Mouse (Mus musculus) E14TG2a.4 (cell line): ENCODE data around the gene Mettl7a1.
A peak's percentile ranks its signal among the peaks of the same experiment; 100 is the strongest.
"Not testable (repeated sequence)": the region's sequence is repeated elsewhere in the genome, so short reads cannot be mapped to it uniquely, and the experiment has no call there.

Source experiments
- H3K27me3 ChIP-seq: 2 replicates; pipeline ENCODE4 v1.6.1; 2014; ENCODE audit warnings: low read length, control low read depth; ENCODE audit not compliant: insufficient read depth
- H3K36me3 ChIP-seq: 2 replicates; pipeline ENCODE4 v1.6.1; 2014; ENCODE audit warnings: low read length, control low read depth; ENCODE audit not compliant: insufficient read depth
- H3K4me1 ChIP-seq: replicated peaks from 2 replicates; pipeline ENCODE4 v1.6.1; 2014; ENCODE audit warnings: low read depth, low read length, control low read depth
- H3K4me3 ChIP-seq: replicated peaks from 2 replicates; pipeline ENCODE4 v1.5.1; 2014; ENCODE audit warnings: mild to moderate bottlenecking, low read length
- H3K9me3 ChIP-seq: 2 replicates; pipeline ENCODE4 v1.6.1; 2014; ENCODE audit warnings: low read length, control low read depth
- CTCF ChIP-seq: conservative IDR thresholded peaks from 2 replicates; pipeline ENCODE4 v1.5.1; 2014; ENCODE audit warnings: low read length
- NANOG ChIP-seq: IDR thresholded peaks from 2 replicates; pipeline ENCODE4 v1.6.1; 2014; ENCODE audit warnings: borderline replicate concordance, low read length, mixed read lengths
- POU5F1 ChIP-seq: IDR thresholded peaks from 2 replicates; pipeline ENCODE4 v1.6.1; 2014; ENCODE audit warnings: low read length, borderline replicate concordance

The Mettl7a1 gene

GRCm38 (mm10) chr15:100314448-100315145, 10.7 kb downstream of the Mettl7a1 start:
- H3K27me3 ChIP-seq: no peaks in the 10 kb centered on the region
- H3K9me3 ChIP-seq: no peaks in the 10 kb centered on the region
- no peak overlapping the region for H3K4me3 ChIP-seq
- H3K36me3 ChIP-seq: no peaks in the 10 kb centered on the region
- TF ChIP-seq CTCF: no peak
- no peak for TF ChIP-seq POU5F1
- TF ChIP-seq NANOG: 0 out of 2 replicates have a peak, but pooled peaks have one; percentile 60
- peaks cover 41% of the 10 kb centered on the region for H3K4me1 ChIP-seq

- H3K4me1 ChIP-seq: peaks cover 46% of the 10 kb centered on the region
- H3K4me3 ChIP-seq, H3K9me3 ChIP-seq, H3K36me3 ChIP-seq, H3K27me3 ChIP-seq: not testable (repeated sequence)
These were observed 14.2 kb downstream of the Mettl7a1 start for GRCm38 (mm10) chr15:100318014-100318671.

GRCm38 (mm10) chr15:100319884-100320283, 15.9 kb downstream of the Mettl7a1 start:
- no peaks in the 10 kb centered on the region for H3K27me3 ChIP-seq
- H3K9me3 ChIP-seq: no peaks in the 10 kb centered on the region
- no peak overlapping the region for H3K4me3 ChIP-seq
- no peaks in the 10 kb centered on the region for H3K36me3 ChIP-seq
- no peak for TF ChIP-seq POU5F1
- no peak for TF ChIP-seq NANOG
- TF ChIP-seq CTCF: no peak
- peaks cover 44% of the 10 kb centered on the region for H3K4me1 ChIP-seq

GRCm38 (mm10) chr15:100320295-100320905, 16.5 kb downstream of the Mettl7a1 start:
- Histone ChIP-seq H3K4me1 (peaks cover 43% of the 10 kb centered on the region), H3K9me3 (no peaks in the 10 kb centered on the region), H3K36me3 (no peaks in the 10 kb centered on the region), H3K27me3 (no peaks in the 10 kb centered on the region), H3K4me3 (no peak overlapping the region)
- TF ChIP-seq POU5F1: no peak
- TF ChIP-seq NANOG: no peak
- TF ChIP-seq CTCF: no peak

GRCm38 (mm10) chr15:100321134-100321533, 17.2 kb downstream of the Mettl7a1 start:
- no peak overlapping the region for H3K4me3 ChIP-seq
- H3K4me1 ChIP-seq: peaks cover 44% of the 10 kb centered on the region
- no peaks in the 10 kb centered on the region for H3K9me3 ChIP-seq
- no peaks in the 10 kb centered on the region for H3K36me3 ChIP-seq
- H3K27me3 ChIP-seq: no peaks in the 10 kb centered on the region
- TF ChIP-seq CTCF: peak; percentile 40
- TF ChIP-seq NANOG: no peak
- no peak for TF ChIP-seq POU5F1

- peaks cover 50% of the 10 kb centered on the region for H3K4me1 ChIP-seq
- H3K4me3 ChIP-seq: no peak overlapping the region
- H3K36me3 ChIP-seq: no peaks in the 10 kb centered on the region
- H3K9me3 ChIP-seq: no peaks in the 10 kb centered on the region
- H3K27me3 ChIP-seq: no peaks in the 10 kb centered on the region
- TF ChIP-seq CTCF: no peak
- TF ChIP-seq POU5F1: no peak
- no peak for TF ChIP-seq NANOG
These were observed 20.2 kb downstream of the Mettl7a1 start for GRCm38 (mm10) chr15:100324021-100324591.

GRCm38 (mm10) chr15:100325235-100325634, 21.3 kb downstream of the Mettl7a1 start:
- H3K4me3 ChIP-seq: no peak overlapping the region
- TF ChIP-seq POU5F1: no peak
- no peak for TF ChIP-seq NANOG
- TF ChIP-seq CTCF: no peak
- no peaks in the 10 kb centered on the region for H3K36me3 ChIP-seq
- H3K4me1 ChIP-seq: peaks cover 40% of the 10 kb centered on the region
- H3K27me3 ChIP-seq: no peaks in the 10 kb centered on the region
- no peaks in the 10 kb centered on the region for H3K9me3 ChIP-seq

- H3K27me3 ChIP-seq, H3K4me3 ChIP-seq, H3K9me3 ChIP-seq, H3K36me3 ChIP-seq: not testable (repeated sequence)
- peak; percentile 15; the same call in 1 of the 2 replicates for TF ChIP-seq CTCF
- peaks cover 28% of the 10 kb centered on the region for H3K4me1 ChIP-seq
These were observed 24.1 kb downstream of the Mettl7a1 start for GRCm38 (mm10) chr15:100328089-100328488.

GRCm38 (mm10) chr15:100329336-100329735, 25.4 kb downstream of the Mettl7a1 start:
- peaks cover 23% of the 10 kb centered on the region for H3K4me1 ChIP-seq
- H3K4me3 ChIP-seq, H3K9me3 ChIP-seq, H3K36me3 ChIP-seq, H3K27me3 ChIP-seq: not testable (repeated sequence)
